Mouse (Mus musculus) bone marrow macrophage, adult 2 months (primary cell): ENCODE data around the gene Sec14l1. TPM values are rescaled to one million over a fixed set of nuclear protein-coding genes. Genes with fewer than 3 reads are reported as not detected.

Experiments used
- H3K27ac ChIP-seq: 2 replicates; pipeline ENCODE4 v1.5.1; 2012; ENCODE audit warnings: low read depth, low read length; ENCODE audit not compliant: insufficient read depth
- H3K4me1 ChIP-seq: 2 replicates; pipeline ENCODE4 v1.6.1; 2012; ENCODE audit warnings: low read length; ENCODE audit not compliant: control insufficient read depth, insufficient read depth
- H3K4me3 ChIP-seq: 2 replicates; pipeline ENCODE4 v1.5.1; 2012; ENCODE audit warnings: mild to moderate bottlenecking, low read length, moderate library complexity; ENCODE audit not compliant: insufficient read depth
- CTCF ChIP-seq: IDR thresholded peaks from 2 replicates; pipeline ENCODE4 v1.5.1; 2012; ENCODE audit warnings: low read depth, mild to moderate bottlenecking, low read length, moderate library complexity
- POLR2A ChIP-seq: IDR thresholded peaks from 2 replicates; pipeline ENCODE4 v1.6.1; 2012; ENCODE audit warnings: mild to moderate bottlenecking, low read depth, low read length, borderline replicate concordance
- polyA plus RNA-seq: library from polyadenylated mRNA; stranded (reverse); fragments of >200 nt; gene quantifications from 2 replicates; pipeline ENCODE4 v1.2.4, GENCODE M21; 2012; ENCODE audit not compliant: missing spikeins, insufficient read depth, insufficient read length

Sec14l1 gene
- polyA plus RNA-seq, 1 experiment: 132 TPM

GRCm38 (mm10) chr11:117098784-117099183, 16.2 kb upstream of the Sec14l1 start:
- Histone ChIP-seq H3K4me1 (peaks cover 31% of the 10 kb centered on the region), H3K4me3 (no peak overlapping the region), H3K27ac (no peak overlapping the region)
- TF ChIP-seq POLR2A (no peak), CTCF (no peak)

- Histone ChIP-seq H3K4me1 (peaks cover 27% of the 10 kb centered on the region), H3K27ac (no peak overlapping the region)
Observed at GRCm38 (mm10) chr11:117099372-117099771, 15.6 kb upstream of the Sec14l1 start.

GRCm38 (mm10) chr11:117101351-117101921, 13.5 kb upstream of the Sec14l1 start:
- H3K27ac ChIP-seq: no peak overlapping the region
- peaks cover 23% of the 10 kb centered on the region for H3K4me1 ChIP-seq
- H3K4me3 ChIP-seq: no peak overlapping the region
- no peak for TF ChIP-seq POLR2A
- TF ChIP-seq CTCF: no peak

More at GRCm38 (mm10) chr11:117099372-117099771, 15.6 kb upstream of the Sec14l1 start:
- no peak for TF ChIP-seq CTCF
- no peak for TF ChIP-seq POLR2A
- H3K4me3 ChIP-seq: no peak overlapping the region

GRCm38 (mm10) chr11:117101925-117102717, 12.8 kb upstream of the Sec14l1 start:
- TF ChIP-seq CTCF: no peak
- Histone ChIP-seq H3K4me3 (no peak overlapping the region), H3K4me1 (peaks cover 23% of the 10 kb centered on the region), H3K27ac (no peak overlapping the region)

GRCm38 (mm10) chr11:117103523-117103922, 11.4 kb upstream of the Sec14l1 start:
- Histone ChIP-seq H3K27ac (no peak overlapping the region), H3K4me1 (peaks cover 33% of the 10 kb centered on the region), H3K4me3 (no peak overlapping the region)
- TF ChIP-seq CTCF (no peak), POLR2A (no peak)

- Histone ChIP-seq H3K4me3 (no peak overlapping the region), H3K27ac (no peak overlapping the region), H3K4me1 (peaks cover 32% of the 10 kb centered on the region)
- no peak for TF ChIP-seq POLR2A
- TF ChIP-seq CTCF: no peak
Observed at GRCm38 (mm10) chr11:117104044-117104757, 10.8 kb upstream of the Sec14l1 start.

GRCm38 (mm10) chr11:117105315-117105714, 9.7 kb upstream of the Sec14l1 start:
- TF ChIP-seq CTCF (no peak), POLR2A (no peak)
- peaks cover 39% of the 10 kb centered on the region for H3K4me1 ChIP-seq
- no peak overlapping the region for H3K4me3 ChIP-seq
- no peak overlapping the region for H3K27ac ChIP-seq

GRCm38 (mm10) chr11:117105850-117106249, 9.1 kb upstream of the Sec14l1 start:
- Histone ChIP-seq H3K4me1 (peaks cover 41% of the 10 kb centered on the region), H3K4me3 (no peak overlapping the region), H3K27ac (no peak overlapping the region)
- TF ChIP-seq POLR2A: no peak
- no peak for TF ChIP-seq CTCF

- H3K4me3 ChIP-seq: no peak overlapping the region
- H3K4me1 ChIP-seq: peaks cover 40% of the 10 kb centered on the region
- TF ChIP-seq CTCF: no peak
- no peak for TF ChIP-seq POLR2A
- no peak overlapping the region for H3K27ac ChIP-seq
Observed at GRCm38 (mm10) chr11:117106633-117107334, 8.2 kb upstream of the Sec14l1 start.

- TF ChIP-seq CTCF (no peak), POLR2A (no peak)
- no peak overlapping the region for H3K4me3 ChIP-seq
- no peak overlapping the region for H3K27ac ChIP-seq
- H3K4me1 ChIP-seq: peaks cover 41% of the 10 kb centered on the region
Observed at GRCm38 (mm10) chr11:117107837-117108236, 7.1 kb upstream of the Sec14l1 start.
